Mouse (Mus musculus): ENCODE data around the gene Patj. TPM values are rescaled to one million over a fixed set of nuclear protein-coding genes. Genes with fewer than 3 reads are reported as not detected.

Gene Patj
- total RNA-seq, 1 experiment: 17.7 TPM

DNA sequence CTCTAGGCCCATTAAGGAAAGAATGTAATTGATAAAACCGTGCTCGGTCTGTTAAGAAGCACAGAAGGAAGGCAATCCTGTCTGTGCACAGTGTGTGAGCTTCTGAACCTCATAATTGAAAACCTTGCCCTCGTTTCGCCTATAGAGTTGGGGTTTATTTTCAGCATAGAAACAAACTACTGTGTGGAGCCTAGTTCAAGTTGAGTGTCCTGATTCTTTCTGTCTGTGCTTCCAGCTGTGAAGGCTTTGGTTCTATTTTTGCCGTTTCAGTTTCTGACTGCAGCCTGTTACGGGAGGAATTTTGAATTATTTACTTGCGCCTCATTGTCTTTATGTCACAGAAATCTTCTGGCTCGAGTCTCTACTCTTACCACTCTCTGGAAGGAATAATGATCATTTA, 185.9 kb downstream of the Patj start:
- Histone ChIP-seq H3K4me3 (ENCODE audit: insufficient read depth in 1 of 2, low read depth in 1 of 2, low read length in 2 of 2, poor library complexity in 1 of 2, severe bottlenecking in 1 of 2) (no peak overlapping the region), H3K27ac (ENCODE audit: insufficient read depth, low read depth, low read length, poor library complexity, severe bottlenecking) (no peak overlapping the region), H3K9me3 (ENCODE audit: control insufficient read depth, insufficient read depth, low read depth, low read length) (no peaks in the 10 kb centered on the region), H3K36me3 (ENCODE audit: control insufficient read depth, insufficient read depth, low read length, poor library complexity, severe bottlenecking) (no peaks in the 10 kb centered on the region), H3K9ac (ENCODE audit: insufficient read depth, low read depth, low read length, poor library complexity, severe bottlenecking) (no peak overlapping the region), H3K4me1 (ENCODE audit: control insufficient read depth in 2 of 2, insufficient read depth in 2 of 2, low read length in 2 of 2, poor library complexity in 1 of 2) (no peaks in the 10 kb centered on the region)
- no peak for TF ChIP-seq ZNF384 (IDR thresholded peaks at IDR 0.05; ENCODE audit: low read depth, low read length)
- no peak for TF ChIP-seq ZC3H11A (IDR thresholded peaks at IDR 0.05; ENCODE audit: borderline replicate concordance, low read depth, low read length)
- TF ChIP-seq HCFC1 (IDR thresholded peaks at IDR 0.05; ENCODE audit: borderline replicate concordance, insufficient read depth, low read length): no peak
- TF ChIP-seq CHD2 (IDR thresholded peaks at IDR 0.05; ENCODE audit: low read depth, low read length): no peak
- TF ChIP-seq MAFK (IDR thresholded peaks at IDR 0.05; ENCODE audit: insufficient read depth, low read depth, low read length): no peak
- DNase-seq (ENCODE audit: low read depth, low spot score): no peak
- in situ Hi-C loops (cut with MboI; ENCODE audit: low sequenced_read_pairs in 2 of 2, unreplicated experiment in 2 of 2): no loop called here

DNA sequence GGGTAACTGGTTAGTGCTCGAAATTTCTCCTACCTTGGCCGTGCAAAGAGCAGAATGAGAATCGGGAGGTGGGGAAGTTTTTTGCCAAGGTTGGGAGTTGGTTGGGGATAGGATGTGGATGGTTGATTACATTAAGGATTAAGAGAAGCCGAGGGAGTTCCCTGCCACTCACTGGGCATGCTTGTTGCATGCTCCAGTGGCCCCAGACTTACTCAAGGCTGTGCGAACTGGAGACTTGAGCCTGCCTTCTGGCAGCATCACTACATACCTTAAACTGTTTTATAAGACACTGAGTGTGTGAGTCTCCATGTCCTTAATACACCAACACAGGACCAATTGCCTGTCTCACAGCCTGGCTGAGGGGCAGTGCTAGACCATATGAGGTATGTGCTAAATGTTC, 188.4 kb downstream of the Patj start:
- Histone ChIP-seq H3K9me3 (ENCODE audit: control insufficient read depth, insufficient read depth, low read depth, low read length) (no peaks in the 10 kb centered on the region), H3K4me3 (ENCODE audit: insufficient read depth in 1 of 2, low read depth in 1 of 2, low read length in 2 of 2, poor library complexity in 1 of 2, severe bottlenecking in 1 of 2) (no peak overlapping the region), H3K36me3 (ENCODE audit: control insufficient read depth, insufficient read depth, low read length, poor library complexity, severe bottlenecking) (no peaks in the 10 kb centered on the region), H3K27ac (ENCODE audit: insufficient read depth, low read depth, low read length, poor library complexity, severe bottlenecking) (no peak overlapping the region), H3K9ac (ENCODE audit: insufficient read depth, low read depth, low read length, poor library complexity, severe bottlenecking) (no peak overlapping the region), H3K4me1 (ENCODE audit: control insufficient read depth in 2 of 2, insufficient read depth in 2 of 2, low read length in 2 of 2, poor library complexity in 1 of 2) (no peaks in the 10 kb centered on the region)
- no peak for DNase-seq (ENCODE audit: low read depth, low spot score)
- TF ChIP-seq ZNF384 (IDR thresholded peaks at IDR 0.05; ENCODE audit: low read depth, low read length) (no peak), CHD2 (IDR thresholded peaks at IDR 0.05; ENCODE audit: low read depth, low read length) (no peak), HCFC1 (IDR thresholded peaks at IDR 0.05; ENCODE audit: borderline replicate concordance, insufficient read depth, low read length) (no peak), MAFK (IDR thresholded peaks at IDR 0.05; ENCODE audit: insufficient read depth, low read depth, low read length) (no peak), ZC3H11A (IDR thresholded peaks at IDR 0.05; ENCODE audit: borderline replicate concordance, low read depth, low read length) (no peak)
- in situ Hi-C loops (cut with MboI; ENCODE audit: low sequenced_read_pairs in 2 of 2, unreplicated experiment in 2 of 2): no loop called here

DNA sequence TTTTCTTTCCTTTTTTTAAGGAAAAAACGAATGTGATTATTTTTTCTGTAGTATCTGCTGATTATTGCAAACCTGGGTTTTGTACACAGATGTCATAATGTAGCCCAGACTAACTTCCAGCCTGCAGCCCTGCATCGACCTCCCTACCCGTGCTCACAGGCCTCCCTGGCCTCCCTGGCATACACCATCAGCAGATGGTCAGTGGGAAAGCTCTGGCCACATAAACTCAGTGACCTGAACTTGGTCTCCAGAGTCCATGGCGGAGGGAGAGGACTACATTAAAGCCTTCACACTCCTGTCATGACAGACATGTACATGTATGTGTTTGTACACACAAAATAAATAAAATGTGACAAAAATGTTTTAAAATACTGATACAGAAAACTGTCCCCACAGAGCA, 190.7 kb downstream of the Patj start:
- Histone ChIP-seq H3K4me3 (ENCODE audit: insufficient read depth in 1 of 2, low read depth in 1 of 2, low read length in 2 of 2, poor library complexity in 1 of 2, severe bottlenecking in 1 of 2) (no peak overlapping the region), H3K9ac (ENCODE audit: insufficient read depth, low read depth, low read length, poor library complexity, severe bottlenecking) (no peak overlapping the region), H3K27ac (ENCODE audit: insufficient read depth, low read depth, low read length, poor library complexity, severe bottlenecking) (no peak overlapping the region), H3K4me1 (ENCODE audit: control insufficient read depth in 2 of 2, insufficient read depth in 2 of 2, low read length in 2 of 2, poor library complexity in 1 of 2) (no peaks in the 10 kb centered on the region), H3K36me3 (ENCODE audit: control insufficient read depth, insufficient read depth, low read length, poor library complexity, severe bottlenecking) (no peaks in the 10 kb centered on the region), H3K9me3 (ENCODE audit: control insufficient read depth, insufficient read depth, low read depth, low read length) (no peaks in the 10 kb centered on the region)
- TF ChIP-seq CHD2 (IDR thresholded peaks at IDR 0.05; ENCODE audit: low read depth, low read length) (no peak), ZC3H11A (IDR thresholded peaks at IDR 0.05; ENCODE audit: borderline replicate concordance, low read depth, low read length) (no peak), HCFC1 (IDR thresholded peaks at IDR 0.05; ENCODE audit: borderline replicate concordance, insufficient read depth, low read length) (no peak), MAFK (IDR thresholded peaks at IDR 0.05; ENCODE audit: insufficient read depth, low read depth, low read length) (no peak), ZNF384 (IDR thresholded peaks at IDR 0.05; ENCODE audit: low read depth, low read length) (no peak)
- in situ Hi-C loops (cut with MboI; ENCODE audit: low sequenced_read_pairs in 2 of 2, unreplicated experiment in 2 of 2): no loop called here
- DNase-seq (ENCODE audit: low read depth, low spot score): no peak

DNA sequence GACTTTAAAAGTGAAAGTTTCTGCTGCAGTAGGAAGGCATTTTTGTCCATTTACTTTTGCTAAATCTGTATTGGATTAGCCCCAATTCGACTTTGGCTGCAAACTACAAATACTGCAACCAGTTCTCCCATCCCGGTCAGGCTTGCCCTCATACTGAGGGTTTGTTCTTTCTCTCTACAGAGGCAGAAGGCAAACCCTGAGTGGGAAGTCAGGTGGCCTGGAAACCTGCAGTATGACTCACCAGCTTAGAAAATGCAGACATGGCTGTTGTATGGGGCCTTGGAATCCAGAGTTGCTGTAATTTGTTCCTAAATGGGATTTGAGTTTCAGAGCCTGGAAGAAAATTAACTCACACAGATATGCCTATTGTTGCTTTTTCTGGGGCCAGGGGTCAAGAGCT, 192.1 kb downstream of the Patj start:
- no peaks in the 10 kb centered on the region for H3K36me3 ChIP-seq (ENCODE audit: control insufficient read depth, insufficient read depth, low read length, poor library complexity, severe bottlenecking)
- in situ Hi-C loops (cut with MboI; ENCODE audit: low sequenced_read_pairs in 2 of 2, unreplicated experiment in 2 of 2): no loop called here
- no peak overlapping the region for H3K4me3 ChIP-seq (ENCODE audit: insufficient read depth in 1 of 2, low read depth in 1 of 2, low read length in 2 of 2, poor library complexity in 1 of 2, severe bottlenecking in 1 of 2)
- no peak for TF ChIP-seq HCFC1 (IDR thresholded peaks at IDR 0.05; ENCODE audit: borderline replicate concordance, insufficient read depth, low read length)
- no peak for TF ChIP-seq ZC3H11A (IDR thresholded peaks at IDR 0.05; ENCODE audit: borderline replicate concordance, low read depth, low read length)
- TF ChIP-seq MAFK (IDR thresholded peaks at IDR 0.05; ENCODE audit: insufficient read depth, low read depth, low read length): no peak
- TF ChIP-seq ZNF384 (IDR thresholded peaks at IDR 0.05; ENCODE audit: low read depth, low read length): no peak
- TF ChIP-seq CHD2 (IDR thresholded peaks at IDR 0.05; ENCODE audit: low read depth, low read length): no peak
- no peak for DNase-seq (ENCODE audit: low read depth, low spot score)
- no peak overlapping the region for H3K9ac ChIP-seq (ENCODE audit: insufficient read depth, low read depth, low read length, poor library complexity, severe bottlenecking)
- H3K4me1 ChIP-seq (ENCODE audit: control insufficient read depth in 2 of 2, insufficient read depth in 2 of 2, low read length in 2 of 2, poor library complexity in 1 of 2): no peaks in the 10 kb centered on the region
- H3K27ac ChIP-seq (ENCODE audit: insufficient read depth, low read depth, low read length, poor library complexity, severe bottlenecking): no peak overlapping the region
- no peaks in the 10 kb centered on the region for H3K9me3 ChIP-seq (ENCODE audit: control insufficient read depth, insufficient read depth, low read depth, low read length)

DNA sequence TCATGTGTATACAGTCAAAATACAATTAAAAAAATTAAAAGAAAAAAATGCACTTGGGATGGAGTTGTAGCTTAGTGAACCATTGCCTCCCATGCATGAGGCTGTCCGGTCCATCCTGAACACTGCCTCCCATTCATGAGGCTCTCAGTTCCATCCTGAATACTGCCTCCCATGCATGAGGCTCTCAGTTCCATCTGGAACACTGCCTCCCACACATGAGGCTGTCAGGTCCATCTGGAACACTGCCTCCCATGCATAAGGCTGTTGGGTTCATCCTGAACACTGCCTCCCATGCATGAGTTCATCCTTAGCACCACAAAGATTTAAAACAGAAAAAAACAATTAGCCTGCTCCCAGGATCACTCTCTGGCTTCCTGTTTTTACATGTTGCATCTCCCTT, 198.4 kb downstream of the Patj start:
- in situ Hi-C loops (cut with MboI; ENCODE audit: low sequenced_read_pairs in 2 of 2, unreplicated experiment in 2 of 2): no loop called here
- no peaks in the 10 kb centered on the region for H3K36me3 ChIP-seq (ENCODE audit: control insufficient read depth, insufficient read depth, low read length, poor library complexity, severe bottlenecking)
- no peaks in the 10 kb centered on the region for H3K9me3 ChIP-seq (ENCODE audit: control insufficient read depth, insufficient read depth, low read depth, low read length)
- DNase-seq (ENCODE audit: low read depth, low spot score): no peak
- H3K4me3 ChIP-seq (ENCODE audit: insufficient read depth in 1 of 2, low read depth in 1 of 2, low read length in 2 of 2, poor library complexity in 1 of 2, severe bottlenecking in 1 of 2): no peak overlapping the region
- no peak overlapping the region for H3K27ac ChIP-seq (ENCODE audit: insufficient read depth, low read depth, low read length, poor library complexity, severe bottlenecking)
- H3K9ac ChIP-seq (ENCODE audit: insufficient read depth, low read depth, low read length, poor library complexity, severe bottlenecking): no peak overlapping the region
- TF ChIP-seq ZNF384 (IDR thresholded peaks at IDR 0.05; ENCODE audit: low read depth, low read length) (no peak), HCFC1 (IDR thresholded peaks at IDR 0.05; ENCODE audit: borderline replicate concordance, insufficient read depth, low read length) (no peak), ZC3H11A (IDR thresholded peaks at IDR 0.05; ENCODE audit: borderline replicate concordance, low read depth, low read length) (no peak), MAFK (IDR thresholded peaks at IDR 0.05; ENCODE audit: insufficient read depth, low read depth, low read length) (no peak), CHD2 (IDR thresholded peaks at IDR 0.05; ENCODE audit: low read depth, low read length) (no peak)
- no peaks in the 10 kb centered on the region for H3K4me1 ChIP-seq (ENCODE audit: control insufficient read depth in 2 of 2, insufficient read depth in 2 of 2, low read length in 2 of 2, poor library complexity in 1 of 2)
